Mouse (Mus musculus) urinary bladder, adult 18-20 months (tissue): Measurements from ENCODE around the gene Bach2.

Source experiments
- DNase-seq, 2 experiments: peaks; one replicate each; pipeline ENCODE4 v3.0.0; 2022; ENCODE audit warnings: low spot score in 2 of 2, mixed read lengths in 2 of 2

The Bach2 gene

GRCm38 (mm10) chr4:32486654-32487398 is 248.2 kb downstream of the Bach2 start:
- DNase-seq, result no peak

GRCm38 (mm10) chr4:32489186-32489585 is 250.6 kb downstream of the Bach2 start:
- no peak for DNase-seq

GRCm38 (mm10) chr4:32491176-32491575 is 252.6 kb downstream of the Bach2 start:
- DNase-seq, result no peak

- DNase-seq, result no peak
Measured at GRCm38 (mm10) chr4:32492834-32493233, 254.2 kb downstream of the Bach2 start.

- DNase-seq, result no peak
Measured at GRCm38 (mm10) chr4:32501780-32502179, 263.2 kb downstream of the Bach2 start.

GRCm38 (mm10) chr4:32502181-32502580 is 263.6 kb downstream of the Bach2 start:
- DNase-seq, result no peak

GRCm38 (mm10) chr4:32504236-32504635 is 265.6 kb downstream of the Bach2 start:
- no peak for DNase-seq

- no peak for DNase-seq
Measured at GRCm38 (mm10) chr4:32506306-32506808, 267.8 kb downstream of the Bach2 start.

GRCm38 (mm10) chr4:32507041-32507440 is 268.4 kb downstream of the Bach2 start:
- no peak for DNase-seq

GRCm38 (mm10) chr4:32508572-32508971 is 270.0 kb downstream of the Bach2 start:
- DNase-seq, result no peak

GRCm38 (mm10) chr4:32508996-32509395 is 270.4 kb downstream of the Bach2 start:
- DNase-seq, result no peak

GRCm38 (mm10) chr4:32509832-32510612 is 271.4 kb downstream of the Bach2 start:
- DNase-seq, result no peak

- DNase-seq, result no peak
Measured at GRCm38 (mm10) chr4:32510940-32511339, 272.3 kb downstream of the Bach2 start.

- no peak for DNase-seq
Measured at GRCm38 (mm10) chr4:32516126-32516525, 277.5 kb downstream of the Bach2 start.

- no peak for DNase-seq
Measured at GRCm38 (mm10) chr4:32518842-32519578, 280.4 kb downstream of the Bach2 start.

GRCm38 (mm10) chr4:32520628-32521360 is 282.2 kb downstream of the Bach2 start:
- no peak for DNase-seq

GRCm38 (mm10) chr4:32521361-32521740 is 282.7 kb downstream of the Bach2 start:
- DNase-seq, result no peak

GRCm38 (mm10) chr4:32522013-32522412 is 283.4 kb downstream of the Bach2 start:
- no peak for DNase-seq

GRCm38 (mm10) chr4:32524282-32524681 is 285.7 kb downstream of the Bach2 start:
- DNase-seq, result no peak

- no peak for DNase-seq
Measured at GRCm38 (mm10) chr4:32525000-32525399, 286.4 kb downstream of the Bach2 start.

GRCm38 (mm10) chr4:32526228-32526836 is 287.7 kb downstream of the Bach2 start:
- no peak for DNase-seq
